Mouse (Mus musculus): ENCODE measurements around the gene Olfr1377.
"Not testable (repeated sequence)": the region's sequence is repeated elsewhere in the genome, so short reads cannot be mapped to it uniquely, and the experiment has no call there.

The Olfr1377 gene

DNA sequence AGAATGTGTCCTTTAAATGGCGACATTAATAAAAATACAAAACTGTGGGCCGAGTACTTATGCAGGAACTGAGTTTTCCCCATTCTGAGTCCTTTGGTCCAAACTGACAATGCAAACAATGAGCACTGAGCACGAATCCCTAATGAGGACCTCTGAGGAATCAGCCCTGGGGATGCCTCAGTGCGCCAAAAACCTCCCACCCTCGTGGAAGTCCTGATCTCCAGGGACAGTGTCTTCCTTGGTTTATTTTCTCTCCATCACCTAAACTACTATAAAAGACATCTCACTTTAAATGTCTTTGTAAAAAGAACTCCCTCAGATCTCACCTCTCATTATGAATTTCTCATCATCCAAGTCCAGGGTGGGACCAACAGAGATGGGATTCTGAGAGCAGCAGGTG lies at the start of gene Olfr1377:
Gene Olfr1377 (plus strand): TSS at position 301 of the 400 bp plus-strand sequence.
- in situ Hi-C loops (cut with MboI, MseI), result no loop called here

DNA sequence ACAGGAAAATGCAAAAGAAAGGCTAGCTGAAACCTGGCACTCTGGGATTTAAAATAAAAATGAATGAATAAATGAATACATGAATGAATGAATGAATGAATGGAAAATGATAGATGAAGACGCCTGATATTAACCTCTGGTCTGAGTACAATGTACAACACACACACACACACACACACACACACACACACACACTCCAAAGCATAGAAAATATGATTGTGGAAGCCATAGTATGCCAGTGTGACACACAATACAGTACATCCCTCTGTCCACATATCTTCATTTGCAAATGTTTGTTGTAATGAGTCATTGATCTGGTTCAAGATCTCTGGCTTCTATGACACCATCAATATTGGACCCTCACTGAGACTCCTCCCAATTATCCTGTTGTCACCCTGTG lies 49.7 kb upstream of the Olfr1377 start:
- in situ Hi-C loops (cut with MboI, MseI), result no loop called here

DNA sequence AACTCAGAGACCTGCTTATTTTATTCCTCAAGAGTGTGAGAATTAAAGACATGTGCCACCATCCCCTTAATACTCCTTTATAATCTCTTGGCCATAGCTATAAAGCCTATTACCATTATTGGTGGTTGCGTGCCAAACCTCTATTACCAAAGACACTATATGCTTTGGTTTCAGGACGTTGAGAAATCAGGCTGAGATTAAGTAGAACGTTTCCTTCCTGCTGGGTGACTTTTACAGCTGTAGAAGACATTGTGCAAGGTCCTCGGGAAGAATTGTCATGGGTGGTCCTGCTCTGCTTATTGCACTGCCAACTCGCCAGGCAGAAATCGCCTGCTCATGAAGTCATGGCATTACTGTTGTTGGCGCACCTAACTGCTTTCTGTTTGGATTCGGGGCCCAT lies 43.3 kb upstream of the Olfr1377 start:
- in situ Hi-C loops (cut with MboI, MseI), result no loop called here

DNA sequence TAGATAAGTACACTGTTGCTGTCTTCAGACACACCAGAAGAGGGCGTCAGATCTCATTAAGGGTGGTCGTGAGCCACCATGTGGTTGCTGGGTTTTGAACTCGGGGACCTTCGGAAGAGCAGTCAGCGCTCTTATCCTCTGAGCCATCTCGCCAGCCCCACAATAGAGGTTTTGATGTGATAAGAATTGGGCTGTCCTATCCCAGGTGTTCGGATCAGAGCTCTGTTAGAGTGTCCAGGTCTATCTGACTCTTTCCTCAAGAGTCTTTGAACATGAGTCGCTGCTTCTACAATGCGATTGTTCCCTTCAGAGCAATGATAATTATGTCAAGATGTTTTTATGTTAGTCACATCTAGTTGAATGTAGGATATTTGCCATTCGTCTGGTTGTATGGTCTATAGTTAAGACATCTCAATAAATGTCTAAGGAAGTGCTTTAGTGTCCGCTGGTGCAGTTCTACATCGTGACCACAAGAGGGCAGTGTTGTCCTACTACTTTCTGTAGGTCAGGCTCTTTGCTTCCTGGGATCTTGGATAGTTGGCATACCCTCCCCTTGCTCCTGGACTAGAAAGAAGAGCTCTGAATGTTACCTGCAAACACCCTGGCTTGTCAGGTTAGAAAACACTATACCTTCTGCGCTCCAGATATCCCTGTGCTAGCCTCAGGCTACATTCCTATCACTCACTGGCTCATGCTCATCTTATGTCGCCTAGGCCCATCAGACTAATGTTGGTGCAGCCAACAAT lies 42.0 kb upstream of the Olfr1377 start:
- in situ Hi-C loops (cut with MboI, MseI), result loop anchor here (5.0 to 10.0 kb wide), 2 partner anchors 93 to 595 kb away; no protein-coding TSS in a partner anchor

DNA sequence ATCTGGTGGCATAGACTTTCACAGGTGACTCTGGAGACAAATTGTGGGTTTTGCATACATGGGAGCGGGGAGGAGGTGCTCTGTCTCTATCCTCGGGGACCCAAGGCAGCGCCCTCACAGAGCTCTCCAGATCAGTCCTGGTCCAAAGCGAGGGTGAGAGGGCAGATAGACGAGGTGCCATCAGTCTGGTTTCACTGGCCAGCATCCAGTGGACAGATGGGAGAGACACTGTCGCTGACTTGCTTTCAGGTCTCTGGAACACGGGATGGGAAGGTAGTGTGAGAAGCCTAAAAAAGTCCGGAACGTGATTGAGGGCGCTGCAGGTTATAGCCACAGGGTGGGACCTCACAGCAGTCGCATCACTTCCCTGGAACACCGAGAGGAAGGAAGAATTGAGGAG lies 39.4 kb upstream of the Olfr1377 start:
- in situ Hi-C loops (cut with MboI, MseI), result loop anchor here (5.0 to 10.0 kb wide), 2 partner anchors 90 to 592 kb away; no protein-coding TSS in a partner anchor

DNA sequence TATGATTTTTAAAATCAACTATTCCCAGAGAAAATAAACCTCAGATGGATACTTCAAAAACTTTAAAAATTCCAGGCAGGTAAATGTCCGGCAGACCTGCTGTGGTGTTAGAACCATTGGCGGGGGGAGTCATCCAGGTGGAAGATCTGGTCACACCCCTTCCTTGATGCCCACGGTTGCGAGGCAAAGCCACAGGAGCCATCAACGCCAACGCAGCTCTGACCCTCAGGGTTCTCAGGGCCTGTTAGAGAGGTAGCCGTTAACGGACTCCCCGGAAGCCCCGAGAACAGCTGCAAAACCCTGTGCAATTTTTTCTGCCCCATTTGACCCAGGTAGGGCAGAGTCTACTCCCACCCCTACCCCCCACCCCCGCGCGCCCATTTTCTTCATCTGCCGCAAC lies 38.3 kb upstream of the Olfr1377 start, which contains the start of gene 4933414I15Rik:
Gene 4933414I15Rik (minus strand): TSS at position 260 of the 400 bp plus-strand sequence.
- in situ Hi-C loops (cut with MboI, MseI), result loop anchor here (5.0 to 10.0 kb wide), 2 partner anchors 89 to 591 kb away; no protein-coding TSS in a partner anchor

DNA sequence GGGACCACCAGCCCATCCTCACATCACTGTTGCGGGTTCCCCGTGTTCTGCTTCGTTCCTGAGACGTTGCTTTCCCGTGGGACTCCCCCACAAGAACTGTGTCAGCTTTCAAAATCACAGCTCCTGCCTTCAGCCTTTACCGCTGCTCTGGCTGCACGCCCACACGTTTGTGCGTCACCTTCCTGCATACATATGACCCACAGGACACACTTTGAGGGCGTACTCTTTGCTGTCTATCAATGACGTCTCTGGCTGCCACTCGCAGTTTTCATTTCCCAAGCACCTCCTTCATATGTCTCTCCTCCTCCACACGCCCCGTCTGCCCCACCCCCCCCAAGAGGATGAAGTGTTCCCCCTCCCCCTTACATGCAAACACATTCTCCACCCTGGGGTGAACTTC lies 29.5 kb upstream of the Olfr1377 start:
- in situ Hi-C loops (cut with MboI, MseI), result loop anchor here in 1 of 2 experiments (10.0 kb wide), 1 partner anchor 1627 kb away; the partner anchor contains the start of gene Olfr1391

DNA sequence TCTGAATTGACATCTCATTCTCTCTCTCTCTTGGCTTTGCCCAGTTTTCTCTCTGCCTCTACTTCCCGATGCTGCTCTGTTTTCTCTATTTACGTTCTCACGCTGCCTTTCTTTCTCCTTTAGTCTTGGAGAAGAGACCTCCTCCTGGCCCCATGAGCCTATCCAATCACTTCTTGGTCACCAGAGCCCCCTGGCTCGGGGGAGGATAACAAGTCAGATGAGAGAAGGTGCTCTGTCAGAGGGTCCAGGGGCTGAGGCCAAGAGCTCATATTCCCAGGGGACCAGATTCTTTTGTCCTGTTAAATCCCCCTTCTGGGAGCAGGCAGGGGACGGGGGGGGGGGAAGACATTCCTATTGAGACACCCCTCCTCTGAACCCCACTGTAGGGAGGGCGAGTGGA lies 28.1 kb upstream of the Olfr1377 start, which contains the start of gene Prop1:
Gene Prop1 (minus strand): TSS at position 101 of the 400 bp plus-strand sequence.
- in situ Hi-C loops (cut with MboI, MseI), result loop anchor here in 1 of 2 experiments (10.0 kb wide), 1 partner anchor 1629 kb away; the partner anchor contains the start of gene Olfr1391

DNA sequence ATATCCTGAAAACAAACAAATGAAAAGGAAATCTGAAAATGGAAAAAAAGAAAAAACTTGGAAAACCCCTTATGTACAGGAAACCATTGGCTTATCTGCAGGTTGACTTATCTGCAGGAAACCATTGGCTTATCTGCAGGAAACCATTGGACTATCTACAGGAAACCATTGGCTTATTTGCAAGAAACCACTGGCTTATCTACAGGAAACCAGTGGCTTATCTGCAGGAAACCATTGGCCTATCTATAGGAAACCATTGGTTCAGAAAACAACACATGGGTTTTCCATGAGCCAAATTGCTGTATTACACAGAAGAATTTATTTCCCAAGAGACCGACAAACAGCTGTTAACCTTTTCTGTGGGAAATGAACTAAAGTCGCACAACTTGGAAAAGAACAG lies 16.9 kb upstream of the Olfr1377 start:
- in situ Hi-C loops (cut with MboI, MseI), result no loop called here

DNA sequence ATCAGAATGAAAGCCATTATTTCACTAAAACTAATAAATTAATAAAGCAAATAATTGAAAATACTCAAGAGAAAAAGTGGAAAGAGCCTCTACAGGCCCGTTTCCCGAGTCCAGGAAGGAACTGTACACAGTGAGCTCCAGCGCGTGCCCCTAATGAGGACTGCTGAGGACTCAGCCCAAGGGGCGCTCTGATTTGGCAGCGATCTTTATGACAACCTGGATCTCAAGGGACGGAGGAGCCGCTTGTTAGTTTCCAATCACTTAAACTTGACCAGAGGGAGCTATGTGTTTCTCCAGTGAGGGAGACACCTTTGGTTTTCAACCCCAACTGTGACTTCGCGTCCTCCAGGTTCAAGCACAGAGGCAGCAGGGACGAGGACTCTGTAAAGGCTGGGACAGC lies 15.5 kb upstream of the Olfr1377 start, which contains the start of gene Olfr1378:
Gene Olfr1378 (plus strand): TSS at position 301 of the 400 bp plus-strand sequence.
- in situ Hi-C loops (cut with MboI, MseI), result no loop called here

DNA sequence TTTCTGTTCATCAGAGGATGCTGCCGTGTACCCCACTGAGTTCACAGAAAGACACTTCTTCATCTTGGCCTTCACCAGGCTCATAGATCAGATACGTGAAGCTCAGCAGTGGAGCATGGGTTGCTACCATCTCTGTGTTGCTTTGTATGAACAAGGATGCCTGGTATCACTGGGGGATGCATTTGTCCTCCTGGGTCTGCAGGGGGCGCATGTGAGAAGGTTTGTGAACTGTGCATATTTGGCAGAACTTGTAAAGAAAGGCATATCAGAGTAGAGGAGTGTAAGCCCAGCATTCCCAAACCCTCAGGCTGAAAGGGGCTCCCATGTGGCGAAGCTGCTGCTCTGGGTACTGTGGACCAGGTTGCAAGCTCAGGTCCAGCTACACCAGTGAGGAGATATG lies 4.6 kb upstream of the Olfr1377 start:
- in situ Hi-C loops (cut with MboI, MseI), result no loop called here

DNA sequence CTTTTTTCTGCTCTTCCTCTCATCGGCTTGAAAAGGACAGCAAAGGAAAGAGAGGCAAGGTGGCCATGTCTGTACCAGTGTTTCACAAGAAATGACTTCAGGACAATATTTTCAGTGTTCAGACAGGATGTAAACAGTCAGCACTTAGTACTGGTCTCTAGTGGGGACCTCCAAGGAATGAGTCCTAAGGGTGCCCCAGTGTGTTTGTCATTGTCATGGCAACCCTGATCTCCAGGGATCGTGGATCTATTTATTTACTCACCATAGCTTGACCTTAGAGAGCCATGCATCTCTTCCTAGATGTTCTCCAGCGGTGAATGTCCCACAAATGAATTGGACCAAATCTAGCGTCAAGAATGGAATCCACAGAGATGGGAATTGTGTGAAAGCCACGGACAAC lies 21.5 kb downstream of the Olfr1377 start, which contains the start of gene Olfr51:
Gene Olfr51 (plus strand): TSS at position 301 of the 400 bp plus-strand sequence.
- in situ Hi-C loops (cut with MboI, MseI), result no loop called here

DNA sequence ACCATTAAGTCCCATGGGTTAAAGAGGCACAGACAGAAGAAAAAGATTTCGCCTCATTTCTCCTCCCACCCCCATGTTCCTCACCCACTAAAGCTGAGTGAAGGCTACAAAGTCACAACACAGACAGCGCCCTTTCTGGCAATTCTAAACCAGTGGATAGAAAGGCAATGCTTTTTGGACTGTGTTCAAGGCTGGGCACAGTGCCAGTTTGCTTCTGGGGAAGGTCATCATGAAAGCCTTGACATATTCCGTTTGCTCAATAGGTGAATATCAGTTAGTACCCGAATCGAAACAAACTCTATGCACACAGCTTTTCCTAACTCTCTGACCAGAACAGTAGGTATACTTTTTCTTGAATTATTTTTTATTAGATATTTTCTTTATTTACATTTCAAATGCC lies 30.1 kb downstream of the Olfr1377 start:
- in situ Hi-C loops (cut with MboI, MseI), result no loop called here

DNA sequence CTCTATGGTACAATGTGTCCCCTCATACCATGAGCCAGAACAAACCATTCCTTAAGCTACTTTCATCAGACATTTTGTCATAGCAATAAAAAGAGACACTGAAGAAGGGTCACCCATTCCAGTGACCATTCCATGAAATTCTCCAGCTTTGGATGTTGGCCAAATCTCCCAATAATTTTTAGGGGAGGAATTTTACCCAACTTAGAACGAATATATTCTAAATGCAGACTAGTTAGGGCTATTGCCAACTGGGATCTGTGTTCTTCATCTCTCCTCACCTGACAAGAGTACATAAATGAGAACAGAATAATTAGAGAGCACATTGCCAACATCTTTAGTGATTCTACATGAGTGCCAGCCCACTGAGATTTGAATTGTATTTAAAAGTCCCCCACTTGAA lies 32.2 kb downstream of the Olfr1377 start, which contains the start of gene Olfr54:
Gene Olfr54 (plus strand): TSS at position 301 of the 400 bp plus-strand sequence.
- in situ Hi-C loops (cut with MboI, MseI), result no loop called here

DNA sequence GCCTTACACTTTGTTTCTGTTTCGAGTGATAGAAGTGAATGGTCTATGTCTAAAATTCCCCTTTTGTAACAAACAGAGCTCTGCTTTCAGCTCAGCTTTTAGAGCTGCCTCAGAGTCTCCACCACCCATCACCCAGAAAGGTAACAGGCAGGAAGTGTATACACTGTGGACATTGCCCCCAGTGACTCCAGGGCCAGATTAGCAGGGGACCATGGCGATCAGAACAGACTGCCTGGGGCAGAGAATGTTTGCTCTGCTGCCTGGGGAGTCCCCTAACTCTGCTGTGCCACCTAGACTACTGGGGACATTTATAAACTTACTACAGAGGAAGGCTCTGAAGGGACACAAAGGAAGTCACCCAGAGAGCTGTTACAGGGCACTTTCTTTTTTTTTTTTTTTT lies 34.6 kb downstream of the Olfr1377 start:
- in situ Hi-C loops (cut with MboI, MseI), result no loop called here

DNA sequence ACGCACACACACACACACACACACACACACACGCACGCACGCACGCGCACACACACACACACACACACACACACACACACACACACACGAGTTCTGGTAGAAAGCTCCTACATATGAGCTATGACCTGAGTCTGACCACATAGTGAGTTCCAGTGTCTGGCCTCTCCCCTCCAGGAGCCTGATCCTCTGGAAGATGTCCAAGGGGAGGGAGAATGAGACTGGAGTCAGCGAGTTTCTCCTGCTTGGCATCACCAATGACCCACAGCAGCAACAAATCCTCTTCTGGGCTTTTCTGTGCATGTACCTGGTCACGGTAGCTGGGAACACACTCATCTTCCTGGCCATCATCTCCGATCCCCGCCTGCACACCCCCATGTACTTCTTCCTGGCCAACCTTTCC lies 45.0 kb downstream of the Olfr1377 start:
- in situ Hi-C loops (cut with MboI, MseI), result not testable (repeated sequence)

DNA sequence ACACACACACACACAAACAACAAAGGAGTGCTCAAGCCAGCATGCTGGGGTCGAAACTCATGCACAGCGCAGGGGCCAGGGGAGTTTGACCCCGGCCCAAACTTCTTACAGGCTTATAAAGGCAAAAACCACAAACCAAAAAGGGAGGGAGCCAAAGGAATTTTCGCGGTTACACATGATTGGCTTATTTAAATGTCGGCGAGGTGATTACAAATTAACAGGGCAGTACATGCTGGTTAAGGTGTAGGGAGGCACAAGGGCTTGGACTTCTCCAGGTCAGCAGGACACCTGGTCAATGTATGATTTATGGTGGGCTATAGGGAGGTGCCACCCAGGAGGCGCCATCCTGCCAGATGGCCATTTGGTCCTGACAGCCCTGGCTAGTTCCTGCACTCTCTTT lies 47.6 kb downstream of the Olfr1377 start:
- in situ Hi-C loops (cut with MboI, MseI), result not testable (repeated sequence)

DNA sequence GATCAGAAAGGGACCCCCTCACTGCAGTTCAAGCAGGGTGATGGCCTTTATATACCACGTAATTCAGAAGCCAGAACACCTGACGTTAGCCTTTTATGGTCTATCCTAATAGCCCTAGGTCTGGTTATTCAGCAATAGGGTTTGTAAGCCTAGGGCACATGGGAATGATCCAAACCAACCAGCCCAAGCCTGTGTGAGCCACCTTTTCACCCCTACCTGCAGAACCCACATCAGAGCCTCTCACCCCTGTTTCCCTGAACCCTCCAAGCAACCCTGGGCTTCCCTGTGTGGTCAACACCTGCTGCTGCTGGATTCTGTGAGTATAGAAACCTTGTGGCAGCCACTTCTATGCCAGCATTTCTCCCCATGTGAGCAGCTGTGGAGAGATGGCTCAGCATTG lies 48.5 kb downstream of the Olfr1377 start:
- in situ Hi-C loops (cut with MboI, MseI), result loop anchor here (5.0 kb wide), 1 partner anchor 88 kb away; the partner anchor contains the start of gene 4933414I15Rik (in 2 of the 2)

DNA sequence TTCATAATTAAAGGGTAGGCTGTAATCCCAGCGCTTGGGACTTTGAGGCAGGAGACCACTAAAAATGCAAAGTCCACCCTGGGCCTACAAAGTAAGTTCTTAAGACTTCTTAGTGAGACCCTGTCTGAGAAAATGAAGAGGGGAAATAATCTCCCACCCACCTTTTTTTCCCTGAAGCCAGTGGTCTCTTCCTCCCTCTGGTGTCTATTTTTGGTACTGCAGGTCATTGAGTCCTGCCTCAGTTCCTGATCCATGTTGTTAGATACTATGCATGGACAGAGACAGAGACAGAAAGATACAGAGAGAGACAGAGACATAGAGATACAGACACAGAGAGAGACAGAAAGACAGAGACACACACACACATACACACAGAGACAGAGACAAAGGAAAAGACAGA lies 51.1 kb downstream of the Olfr1377 start:
- in situ Hi-C loops (cut with MboI, MseI), result loop anchor here (5.0 kb wide), 1 partner anchor 91 kb away; the partner anchor contains the start of gene 4933414I15Rik (in 2 of the 2)

DNA sequence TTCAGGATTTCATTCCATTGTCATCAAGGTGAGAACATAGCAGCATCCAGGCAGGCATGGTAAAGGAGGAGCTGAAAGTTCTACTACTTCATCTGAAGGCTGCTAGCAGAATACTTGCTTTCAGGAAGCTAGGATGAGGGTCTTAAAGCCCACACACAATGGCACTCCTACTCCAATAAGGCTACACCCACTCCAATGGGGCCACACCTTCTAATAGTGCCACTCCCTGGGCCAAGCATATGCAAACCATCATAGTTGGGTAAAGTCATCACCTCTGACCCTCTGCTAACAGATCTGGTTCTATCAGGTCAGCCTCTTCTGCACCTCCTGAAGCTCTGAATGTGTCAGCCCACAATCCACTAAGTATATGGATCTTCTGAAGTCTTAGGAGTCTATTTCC lies 52.4 kb downstream of the Olfr1377 start:
- in situ Hi-C loops (cut with MboI, MseI), result loop anchor here (5.0 kb wide), 1 partner anchor 92 kb away; the partner anchor contains the start of gene 4933414I15Rik (in 2 of the 2)

DNA sequence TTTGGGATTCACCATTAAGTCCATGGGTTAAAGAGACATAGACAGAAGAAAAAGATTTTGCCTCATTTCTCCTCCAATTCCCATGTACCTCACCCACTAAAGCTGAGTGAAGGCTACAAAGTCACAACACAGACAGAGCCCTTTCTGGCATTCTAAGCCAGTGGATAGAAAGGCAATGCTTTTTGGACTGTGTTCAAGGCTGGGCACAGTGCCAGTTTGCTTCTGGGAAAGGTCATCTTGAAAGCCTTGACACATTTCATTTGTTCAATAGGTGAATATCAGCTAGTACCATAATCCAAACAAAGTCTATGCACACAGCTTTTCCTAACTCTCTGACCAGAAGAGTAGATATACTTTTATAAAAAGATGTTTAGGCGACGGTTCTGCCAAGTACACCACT lies 54.2 kb downstream of the Olfr1377 start:
- in situ Hi-C loops (cut with MboI, MseI), result no loop called here

Data from T-helper 17 cell (primary cell).